Mouse (Mus musculus): ENCODE results near the gene 4933407L21Rik. TPM values are rescaled to one million over a fixed set of nuclear protein-coding genes. Genes with fewer than 3 reads are reported as not detected.
"Not testable (repeated sequence)": the region's sequence is repeated elsewhere in the genome, so short reads cannot be mapped to it uniquely, and the experiment has no call there.

Gene 4933407L21Rik
- polyA plus RNA-seq, 1 experiment from 2014 or later = not detected

DNA sequence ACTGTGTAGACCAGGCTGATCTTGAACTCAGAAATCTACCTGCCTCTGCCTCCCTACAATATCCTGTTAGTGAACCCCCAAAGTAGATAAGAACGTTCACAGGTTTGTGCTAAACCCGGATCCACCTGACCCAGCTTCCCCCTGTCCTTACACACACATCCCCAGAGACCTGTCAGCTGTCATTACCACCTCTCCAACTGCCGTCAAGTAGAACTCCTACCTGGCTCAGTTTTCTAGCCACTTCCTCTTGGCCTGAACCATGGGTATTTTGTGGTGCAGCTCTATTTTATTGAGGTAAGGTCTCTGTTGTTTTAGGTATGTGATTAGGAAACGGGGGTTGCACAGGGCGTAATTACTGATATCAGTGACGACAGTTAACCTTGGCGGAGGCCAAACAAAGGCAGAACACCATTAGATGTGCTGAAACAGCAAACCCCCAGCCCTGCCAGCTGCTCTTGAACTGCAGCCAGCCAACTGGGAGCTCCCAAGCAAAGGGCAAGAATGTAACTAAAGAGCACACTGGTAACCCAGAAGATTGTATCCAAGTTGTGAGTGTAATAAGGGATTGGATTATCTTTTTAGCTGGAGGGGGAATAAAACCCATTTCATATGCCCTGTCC lies 53.6 kb downstream of the 4933407L21Rik start:
- ATAC-seq (ENCODE audit: insufficient number of reproducible peaks, low FRiP score) = no peak
- Histone ChIP-seq H3K9ac (no peak overlapping the region), H3K27me3 (replicated peaks) (no peaks in the 10 kb centered on the region), H3K4me2 (no peak overlapping the region), H3K27ac (ENCODE audit: poor library complexity, severe bottlenecking) (no peak overlapping the region), H3K4me1 (replicated peaks) (peaks cover 15% of the 10 kb centered on the region), H3K4me3 (no peak overlapping the region), H3K9me3 (replicated peaks) (0 out of 2 replicates have a peak, but pooled peaks cover 3% of the 10 kb centered on the region), H3K36me3 (no peaks in the 10 kb centered on the region)
- WGBS = 30% methylated on average over 7 of the region's 7 CpGs

DNA sequence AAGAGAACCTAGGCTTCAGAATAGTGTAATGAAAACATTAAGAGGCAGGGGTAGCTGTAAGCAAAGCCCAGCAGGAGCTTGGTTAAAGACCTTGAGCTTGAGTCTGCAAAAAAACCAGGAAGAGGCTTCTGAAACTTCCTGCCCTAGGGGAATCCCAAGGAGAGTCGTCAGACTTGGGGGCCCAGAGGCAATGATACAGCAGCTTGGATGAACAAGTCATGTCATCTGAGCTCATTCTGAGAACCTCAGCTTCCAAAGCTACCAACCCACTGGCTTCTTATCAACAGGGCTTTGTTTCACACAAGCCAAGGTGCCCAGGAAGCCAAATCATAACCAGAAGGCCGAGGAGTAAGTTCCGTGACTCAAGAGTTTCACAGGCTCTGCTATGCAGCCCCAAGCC lies 57.5 kb downstream of the 4933407L21Rik start:
- 74% methylated on average over 3 of the region's 3 CpGs for WGBS
- ATAC-seq (ENCODE audit: insufficient number of reproducible peaks, low FRiP score) = no peak
- Histone ChIP-seq H3K4me2 (no peak overlapping the region), H3K27me3 (replicated peaks) (no peaks in the 10 kb centered on the region), H3K9ac (no peak overlapping the region), H3K36me3 (no peaks in the 10 kb centered on the region), H3K4me1 (replicated peaks) (peaks cover 15% of the 10 kb centered on the region), H3K9me3 (replicated peaks) (0 out of 2 replicates have a peak, but pooled peaks cover 3% of the 10 kb centered on the region), H3K27ac (ENCODE audit: poor library complexity, severe bottlenecking) (no peak overlapping the region), H3K4me3 (no peak overlapping the region)

DNA sequence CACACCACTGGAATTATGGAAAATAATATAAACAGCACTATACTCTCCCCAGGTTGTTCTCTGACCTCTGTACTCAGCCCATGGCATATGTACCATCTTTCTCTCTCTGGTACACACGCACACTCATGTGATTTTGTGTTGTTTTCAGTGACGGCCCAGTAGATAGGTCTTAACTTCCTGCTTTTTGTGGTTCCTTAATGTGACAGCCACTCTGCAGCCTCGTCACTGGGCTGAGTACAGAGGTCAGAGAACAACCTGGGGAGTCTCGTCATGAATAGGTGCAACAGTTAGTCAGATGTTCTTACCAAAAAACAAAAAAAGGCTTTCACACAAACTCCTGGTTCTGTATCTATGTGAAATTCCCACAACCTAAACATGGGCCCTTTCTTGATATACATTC lies 60.1 kb downstream of the 4933407L21Rik start:
- no peaks in the 10 kb centered on the region for H3K36me3 ChIP-seq
- H3K4me3 ChIP-seq = no peak overlapping the region
- H3K27ac ChIP-seq (ENCODE audit: poor library complexity, severe bottlenecking) = no peak overlapping the region
- 0 out of 2 replicates have a peak, but pooled peaks cover 3% of the 10 kb centered on the region for H3K9me3 ChIP-seq (replicated peaks)
- no peak overlapping the region for H3K9ac ChIP-seq
- no peaks in the 10 kb centered on the region for H3K27me3 ChIP-seq (replicated peaks)
- H3K4me2 ChIP-seq = no peak overlapping the region
- no peak for ATAC-seq (ENCODE audit: insufficient number of reproducible peaks, low FRiP score)
- H3K4me1 ChIP-seq (replicated peaks) = peaks cover 3% of the 10 kb centered on the region; the same call in 1 of the 2 replicates
- WGBS = 73% methylated on average over 4 of the region's 4 CpGs

DNA sequence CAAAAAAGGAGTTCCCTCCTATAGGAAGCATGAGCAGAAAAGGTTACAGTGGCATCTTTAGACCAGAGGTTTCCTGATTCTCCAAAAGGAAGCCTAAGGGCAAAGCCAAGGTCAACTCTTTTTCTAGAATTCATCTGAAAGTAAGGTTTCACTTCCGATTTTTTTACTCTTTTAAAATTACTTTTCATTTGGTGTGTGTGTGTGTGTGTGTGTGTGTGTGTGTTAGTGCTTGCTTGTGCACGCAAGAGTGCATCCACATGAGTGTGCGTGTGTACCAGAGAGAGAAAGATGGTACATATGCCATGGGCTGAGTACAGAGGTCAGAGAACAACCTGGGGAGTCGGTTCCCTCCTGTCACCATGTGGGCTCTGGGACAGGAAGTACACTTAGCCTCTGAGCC lies 60.6 kb downstream of the 4933407L21Rik start:
- not testable (repeated sequence) for H3K9ac ChIP-seq; H3K9me3 ChIP-seq (replicated peaks); H3K4me2 ChIP-seq; H3K27ac ChIP-seq (ENCODE audit: poor library complexity, severe bottlenecking); H3K36me3 ChIP-seq; H3K4me3 ChIP-seq; H3K4me1 ChIP-seq (replicated peaks); H3K27me3 ChIP-seq (replicated peaks); ATAC-seq (ENCODE audit: insufficient number of reproducible peaks, low FRiP score)
- WGBS = 81% methylated on average over 4 of the region's 4 CpGs

Other genes starting within 250 kb of the 4933407L21Rik start
- 1.3 and 1.4 TPM in 2 replicates for gene A630001G21Rik, start 149.8 kb upstream of the 4933407L21Rik start, polyA plus RNA-seq (2016; fragmentation: Nextera tagmentation; extraction: Ambion mirVana)
- 39.8 and 41.2 TPM in 2 replicates for gene Cab39, start 135.0 kb upstream of the 4933407L21Rik start, polyA plus RNA-seq (2016; fragmentation: Nextera tagmentation; extraction: Ambion mirVana)
- gene Itm2c, start 34.2 kb upstream of the 4933407L21Rik start, polyA plus RNA-seq (2016; fragmentation: Nextera tagmentation; extraction: Ambion mirVana) = 261 TPM in 2 replicates
- 0.08 and 0.09 TPM in 2 replicates for gene Gpr55, start 32.5 kb downstream of the 4933407L21Rik start, polyA plus RNA-seq (2016; fragmentation: Nextera tagmentation; extraction: Ambion mirVana)
- gene Spata3, start 88.3 kb downstream of the 4933407L21Rik start, polyA plus RNA-seq (2016; fragmentation: Nextera tagmentation; extraction: Ambion mirVana) = not detected in 2 replicates
- 0.71 and 0.79 TPM in 2 replicates for gene 2810459M11Rik, start 117.4 kb downstream of the 4933407L21Rik start, polyA plus RNA-seq (2016; fragmentation: Nextera tagmentation; extraction: Ambion mirVana)
- gene Psmd1, start 135.9 kb downstream of the 4933407L21Rik start, polyA plus RNA-seq (2016; fragmentation: Nextera tagmentation; extraction: Ambion mirVana) = 154 and 159 TPM in 2 replicates
- 0.22 and 0.37 TPM in 2 replicates for gene Htr2b, start 183.5 kb downstream of the 4933407L21Rik start, polyA plus RNA-seq (2016; fragmentation: Nextera tagmentation; extraction: Ambion mirVana)
- gene Gm21972, start 205.2 kb downstream of the 4933407L21Rik start, polyA plus RNA-seq (2016; fragmentation: Nextera tagmentation; extraction: Ambion mirVana) = 0.63 TPM in 1 of 2 replicates, not detected in the other
- 14.1 and 14.2 TPM in 2 replicates for gene Armc9, start 226.3 kb downstream of the 4933407L21Rik start, polyA plus RNA-seq (2016; fragmentation: Nextera tagmentation; extraction: Ambion mirVana)